In genomic region chr11:84168701-84169288, GRCm38 (mm10) we compare ENCODE assay signal across 8 mouse cellular contexts. TPM values are rescaled to one million over a fixed set of nuclear protein-coding genes. Genes with fewer than 3 reads are reported as not detected.
A peak's percentile ranks its signal among the peaks of the same experiment; 100 is the strongest.
DNase-seq lines count a peak whose midpoint lies in the region; ATAC-seq lines count a peak whose summit lies in the region.

No protein-coding gene starts in this region.

- peak; percentile 55; the same call in 1 of the 2 replicates for ATAC-seq in granulocyte monocyte progenitor cell, adult 5-6 weeks (replicated peaks; ENCODE audit: poor library complexity, severe bottlenecking)

- peak; percentile 17 for DNase-seq in ovary, adult 18-20 months (ENCODE audit: low spot score)
- DNase-seq in ovary, postnatal 10 days (ENCODE audit: low spot score), result no peak
- peak; percentile 48 to 55 for DNase-seq in adrenal gland, postnatal 36 days
- peak; percentile 47 to 71 for DNase-seq in kidney, postnatal 36 days
- DNase-seq in lung, adult 18-20 months, result peak; percentile 57 to 72
- peak; percentile 67 to 76 for DNase-seq in right cerebral cortex, adult 2 months (ENCODE audit: low spot score in 2 of 2)
- no peak for DNase-seq in T-cell, adult 2 months (ENCODE audit: low spot score)

RNA-seq across cellular contexts. Expression of gene Gm11437, which starts 1.5 kb away (rescaled TPM):
- not detected for total RNA-seq in adrenal gland, postnatal 36 days (2021)
- total RNA-seq in granulocyte monocyte progenitor cell, adult 5-6 weeks (2014; fragmentation: Nextera tagmentation), result not detected in 2 replicates
- not detected in 2 replicates for total RNA-seq in granulocyte monocyte progenitor cell, adult 5-6 weeks (2017)

RNA-seq across cellular contexts. Expression of gene Acaca, which starts 39.3 kb away (rescaled TPM):
- 100 to 1,000 TPM; 441 to 587 TPM for total RNA-seq in adrenal gland, postnatal 36 days (2021)
- 28.9 and 40.2 TPM in 2 replicates for total RNA-seq in granulocyte monocyte progenitor cell, adult 5-6 weeks (2014; fragmentation: Nextera tagmentation)
- total RNA-seq in granulocyte monocyte progenitor cell, adult 5-6 weeks (2017), result 34.7 and 38.5 TPM in 2 replicates

RNA-seq across cellular contexts. Expression of gene Tada2a, which starts 39.4 kb away (rescaled TPM):
- total RNA-seq in adrenal gland, postnatal 36 days (2021), result 10 to 100 TPM; 12.0 to 17.7 TPM
- 27.1 and 29.0 TPM in 2 replicates for total RNA-seq in granulocyte monocyte progenitor cell, adult 5-6 weeks (2014; fragmentation: Nextera tagmentation)
- 20.0 and 22.2 TPM in 2 replicates for total RNA-seq in granulocyte monocyte progenitor cell, adult 5-6 weeks (2017)

Comparison
In these comparisons a context has a peak if more than half of its experiments do, and no peak if none do; other contexts are left out.
1. DNase-seq: peak in ovary, adult 18-20 months (single experiment), adrenal gland, postnatal 36 days (2 of 2), kidney, postnatal 36 days (2 of 2), lung, adult 18-20 months (2 of 2) and right cerebral cortex, adult 2 months (2 of 2); none in ovary, postnatal 10 days (single experiment) and T-cell, adult 2 months (single experiment).
2. RNA of gene Acaca, which starts 39.3 kb away (total RNA-seq): 441 to 587 TPM in adrenal gland, postnatal 36 days; 28.9 to 40.2 TPM in granulocyte monocyte progenitor cell, adult 5-6 weeks; every median in the first group is over 10 times any median in the second.